Mouse (Mus musculus) frontal cortex, adult (tissue): Measurements from ENCODE around the gene Enpp3.
"Not testable (repeated sequence)": the region's sequence is repeated elsewhere in the genome, so short reads cannot be mapped to it uniquely, and the experiment has no call there.

Experiments
- ATAC-seq: cut with Nextera tagmentation; 2 replicates; pipeline ENCODE4 v1.9.2; 2017; ENCODE audit warnings: mild to moderate bottlenecking, moderate library complexity, mixed read lengths; ENCODE audit not compliant: low TSS enrichment

Gene Enpp3

DNA sequence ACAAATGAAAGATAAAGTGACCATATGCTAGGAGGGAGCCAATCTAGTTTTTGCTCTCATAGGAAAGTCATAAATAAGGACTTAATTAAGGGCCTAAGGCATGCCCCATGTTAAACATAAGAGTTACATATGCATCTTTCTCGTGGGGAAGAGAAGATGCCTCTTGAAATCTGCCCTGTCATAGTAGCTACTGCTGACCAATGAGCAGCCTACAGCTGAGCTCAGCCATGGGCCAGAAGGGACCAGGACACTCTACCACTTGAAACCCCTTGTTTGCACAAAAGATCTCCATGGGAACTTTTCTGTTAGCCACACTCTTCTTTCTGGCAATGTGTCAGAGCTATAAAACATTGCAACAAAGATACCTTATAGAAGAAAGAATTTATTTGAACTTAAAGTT is 19.4 kb downstream of the Enpp3 start:
- ATAC-seq, result no peak

- ATAC-seq, result no peak
Measured at GRCm38 (mm10) chr10:24822842-24823241, 19.8 kb downstream of the Enpp3 start.

- ATAC-seq, result no peak
Measured at GRCm38 (mm10) chr10:24821990-24822676, 20.5 kb downstream of the Enpp3 start.

- ATAC-seq, result no peak
Measured at GRCm38 (mm10) chr10:24819526-24819925, 23.1 kb downstream of the Enpp3 start.

DNA sequence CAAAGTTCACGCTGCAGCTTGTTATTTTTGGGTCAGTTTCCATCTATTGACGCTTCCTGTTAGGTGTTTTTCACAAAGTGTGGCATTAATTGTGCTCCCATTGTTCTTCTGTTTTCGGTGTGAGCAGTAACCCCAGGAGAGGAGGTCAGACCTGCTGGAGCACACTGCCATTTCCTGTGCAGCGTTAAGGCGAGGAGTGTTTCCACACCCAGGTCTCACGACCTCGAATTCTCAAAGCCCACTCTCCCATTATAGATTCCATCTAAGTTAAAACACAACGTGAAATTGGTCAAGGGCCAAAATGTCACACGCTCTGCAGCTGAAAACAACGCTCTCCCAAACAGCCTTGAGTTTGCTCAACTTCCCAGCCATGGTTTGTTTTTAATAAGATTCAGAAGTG is 32.0 kb downstream of the Enpp3 start:
- ATAC-seq, result no peak

- ATAC-seq, result no peak
Measured at GRCm38 (mm10) chr10:24806756-24807155, 35.9 kb downstream of the Enpp3 start.

- no peak for ATAC-seq
Measured at GRCm38 (mm10) chr10:24805876-24806275, 36.7 kb downstream of the Enpp3 start.

DNA sequence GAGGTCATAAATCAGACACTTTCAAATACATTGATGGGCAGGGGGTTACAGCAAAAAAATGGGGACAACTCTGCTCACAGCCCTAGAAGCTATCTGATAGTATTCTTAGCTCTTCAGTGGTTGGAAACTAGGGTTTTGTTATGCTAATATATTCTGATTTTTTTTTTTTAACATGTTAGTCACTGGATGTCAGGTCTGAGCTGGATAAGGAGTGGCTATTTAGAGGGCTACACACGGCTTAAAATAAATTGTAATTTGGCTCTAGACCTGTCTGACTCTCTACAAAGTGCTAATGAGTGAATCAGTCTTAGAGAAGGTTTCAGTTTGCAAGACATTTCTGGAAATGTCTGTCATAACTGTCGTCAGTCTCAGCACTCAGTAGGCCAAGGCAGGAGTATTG is 37.5 kb downstream of the Enpp3 start:
- peak; percentile 62 for ATAC-seq

DNA sequence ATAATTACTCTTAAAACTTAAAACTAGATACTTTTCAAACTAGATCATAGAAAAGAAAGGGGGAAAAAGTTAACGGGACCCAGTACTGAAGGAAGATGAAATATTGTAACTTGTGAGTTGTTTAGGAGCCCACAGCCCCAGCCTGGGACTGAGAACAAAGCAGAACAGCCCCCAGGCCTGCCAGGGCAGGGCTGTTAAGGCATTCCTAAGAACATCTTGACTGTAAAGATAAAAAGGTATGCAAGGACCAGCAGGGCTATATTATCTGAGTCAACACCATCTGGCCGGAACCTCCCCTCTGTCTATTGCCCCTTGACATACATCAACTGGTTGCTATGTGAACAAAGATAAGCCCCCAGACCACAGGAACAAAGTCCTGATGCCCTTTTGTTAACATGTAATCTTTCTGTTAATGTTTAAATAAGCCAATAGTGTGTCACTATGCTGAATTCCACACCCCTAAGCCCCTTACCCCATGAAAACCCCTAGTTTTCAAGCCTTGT is 39.8 kb downstream of the Enpp3 start:
- ATAC-seq, result not testable (repeated sequence)

DNA sequence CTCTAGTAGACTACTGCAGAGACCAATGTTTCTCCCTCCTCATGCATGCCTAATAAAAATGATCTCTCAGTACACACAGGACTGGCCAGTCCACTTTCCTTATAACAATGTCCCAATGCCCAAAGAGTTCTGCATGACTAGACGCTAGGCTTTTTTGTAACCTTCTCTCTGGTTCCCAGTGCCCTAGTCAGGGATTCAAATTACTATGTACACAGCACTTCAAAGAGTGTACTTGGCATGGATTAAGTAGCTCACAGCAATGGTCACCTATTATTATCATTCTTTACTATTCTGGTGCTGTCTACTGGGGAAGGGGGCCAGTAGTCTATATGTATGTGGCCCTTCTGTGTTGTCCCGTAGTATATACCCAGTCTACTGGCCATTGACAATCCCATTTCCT is 40.8 kb downstream of the Enpp3 start:
- ATAC-seq, result no peak

DNA sequence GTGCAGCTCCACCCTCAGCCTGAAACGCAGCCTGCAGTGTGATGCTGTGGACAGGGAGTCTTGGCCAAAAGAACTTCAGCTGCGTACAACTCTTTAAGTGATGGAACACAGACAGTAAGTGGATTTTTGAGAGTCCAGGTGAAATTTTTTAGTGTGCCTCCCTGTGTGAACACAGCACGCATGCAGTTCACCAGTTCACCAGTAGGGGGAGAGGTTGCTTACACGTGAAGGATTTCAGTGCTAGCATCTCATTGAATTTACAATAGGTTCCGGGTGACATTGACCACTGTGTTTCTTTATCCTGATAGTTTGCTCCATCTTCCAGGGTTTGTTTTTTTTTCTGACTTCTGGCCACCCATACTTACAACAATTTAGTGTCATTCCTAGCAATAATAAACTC is 45.4 kb downstream of the Enpp3 start:
- ATAC-seq, result peak; percentile 69

GRCm38 (mm10) chr10:24792756-24793155 is 49.9 kb downstream of the Enpp3 start:
- no peak for ATAC-seq

DNA sequence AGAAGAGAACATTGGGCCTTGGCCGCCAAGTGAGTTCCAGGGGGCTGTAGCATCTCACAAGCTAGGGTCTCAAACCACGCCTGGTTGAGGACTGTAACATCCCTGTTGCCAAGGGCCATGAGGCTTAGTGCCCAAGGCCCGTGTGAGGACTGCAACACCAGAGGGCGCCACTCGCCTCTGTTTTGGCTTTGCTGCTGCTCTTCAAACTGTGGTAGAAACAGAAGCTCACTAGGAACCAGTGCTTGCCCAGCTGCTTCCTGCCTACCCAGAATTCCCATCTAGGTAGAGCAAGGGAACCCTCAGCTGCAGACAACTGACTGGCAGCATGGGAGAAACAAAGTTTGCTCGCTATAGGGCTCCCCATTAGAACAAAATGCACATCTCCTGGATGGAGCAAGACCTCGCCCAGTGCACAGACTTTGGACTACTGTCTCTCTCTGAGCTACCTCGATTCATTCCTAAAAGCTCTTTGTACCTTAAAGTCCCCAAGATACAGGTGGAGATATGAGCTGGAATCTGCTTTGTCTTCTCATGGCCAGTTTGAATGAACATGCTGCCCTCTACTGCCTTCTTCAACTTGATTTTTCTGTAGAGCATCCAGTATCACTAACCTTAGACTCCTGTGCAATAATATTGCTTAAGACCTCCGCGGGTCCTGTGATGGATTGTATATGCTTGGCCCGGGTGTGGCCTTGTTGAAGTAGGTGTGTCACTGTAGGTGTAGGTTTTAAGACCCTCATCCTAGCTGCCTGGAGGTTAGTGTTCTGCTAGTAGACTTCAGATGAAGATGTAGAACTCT is 52.7 kb downstream of the Enpp3 start:
- peak; percentile 90 for ATAC-seq

DNA sequence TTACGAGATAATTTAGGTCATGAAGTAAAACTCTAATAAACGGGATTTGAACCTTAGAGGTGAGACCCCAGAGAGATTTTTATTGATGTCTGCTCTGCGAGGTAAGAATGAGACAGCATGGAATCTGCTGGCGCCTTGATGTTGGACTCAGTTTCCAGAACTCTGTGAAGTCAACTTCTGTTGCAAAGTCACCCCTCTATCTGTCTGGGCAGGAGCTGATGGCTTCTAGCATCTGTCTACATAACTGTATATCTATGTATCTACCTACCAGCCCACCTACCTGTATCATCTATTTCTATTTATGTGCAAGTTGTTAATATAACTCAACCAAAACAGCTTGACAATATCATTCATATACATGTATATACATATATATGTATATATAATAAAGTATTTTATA is 57.3 kb downstream of the Enpp3 start:
- ATAC-seq, result no peak

- no peak for ATAC-seq
Measured at GRCm38 (mm10) chr10:24784624-24785276, 57.9 kb downstream of the Enpp3 start.

GRCm38 (mm10) chr10:24783946-24784345 is 58.7 kb downstream of the Enpp3 start:
- no peak for ATAC-seq

DNA sequence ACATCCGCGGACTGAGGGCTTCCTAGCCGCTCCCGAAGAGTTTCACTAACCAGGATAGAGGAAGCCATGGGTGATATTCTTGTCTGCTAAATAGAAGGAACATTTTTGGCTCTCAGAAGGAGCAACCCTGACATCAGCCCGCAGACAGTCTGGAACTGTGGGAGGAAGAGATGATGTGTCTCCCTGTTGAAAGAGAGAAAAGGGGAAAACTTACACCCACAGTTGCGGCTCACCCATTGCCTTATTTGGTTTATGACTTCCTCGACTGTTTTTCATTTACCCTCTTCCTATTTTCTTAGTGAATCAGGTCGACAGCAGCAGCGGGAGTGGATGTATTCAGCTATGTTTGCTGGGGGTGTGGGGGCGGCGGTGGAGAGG is 64.0 kb downstream of the Enpp3 start:
- peak; percentile 99 for ATAC-seq

DNA sequence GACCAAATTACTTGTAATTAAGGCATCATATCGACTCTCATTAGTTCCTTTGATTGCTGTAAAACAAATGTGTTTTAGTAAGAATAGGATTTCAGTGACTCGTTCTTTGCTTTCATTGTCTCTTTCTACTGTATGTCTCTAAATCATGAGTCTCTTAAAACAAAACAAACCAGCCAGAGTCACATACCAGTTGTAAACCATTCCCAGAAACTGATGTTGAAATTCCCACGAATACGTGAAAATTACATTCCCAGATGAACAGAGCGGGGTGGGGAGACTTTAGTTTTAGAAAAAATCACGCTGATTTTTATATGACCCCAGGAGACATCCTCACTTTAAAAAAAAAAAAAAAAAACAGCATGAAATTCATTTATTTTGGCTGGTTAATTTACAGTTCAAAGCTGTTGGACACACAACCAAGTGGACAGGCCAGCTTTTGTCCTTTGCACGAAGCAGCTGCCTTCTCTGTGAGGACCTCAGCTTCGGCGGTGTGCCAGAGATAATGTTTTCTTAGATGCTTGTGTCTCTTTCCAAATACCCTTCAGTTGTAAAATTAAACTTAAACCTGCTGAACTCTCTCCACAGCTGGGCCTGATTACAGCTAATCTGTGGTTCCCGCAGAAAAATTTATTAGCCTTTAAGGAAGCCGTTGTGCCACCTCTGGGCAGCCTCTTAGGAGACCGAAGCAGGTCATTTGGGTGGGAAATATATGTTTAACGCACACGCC is 64.5 kb downstream of the Enpp3 start:
- ATAC-seq, result peak; percentile 20; the same call in 1 of the 2 replicates

DNA sequence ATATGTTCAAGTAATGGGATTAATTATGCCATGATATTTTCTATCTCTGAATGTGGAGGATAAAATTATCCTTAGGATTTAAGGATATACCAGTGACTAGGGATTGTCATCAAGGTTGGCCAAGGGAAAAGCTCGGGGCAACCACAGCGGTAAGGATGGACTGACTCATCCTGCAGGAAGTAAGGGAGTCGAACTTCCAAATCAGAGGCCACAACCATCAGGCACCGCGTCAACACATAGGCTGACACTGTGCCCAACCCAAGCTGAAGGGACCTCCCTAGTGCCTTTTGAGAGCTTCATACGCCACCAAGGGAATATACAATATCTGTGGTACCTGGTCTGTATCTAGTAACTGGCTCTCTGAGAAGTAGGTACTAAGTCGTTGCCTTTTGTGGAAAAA is 73.1 kb downstream of the Enpp3 start:
- ATAC-seq, result no peak

GRCm38 (mm10) chr10:24767695-24768094 is 74.9 kb downstream of the Enpp3 start:
- no peak for ATAC-seq

DNA sequence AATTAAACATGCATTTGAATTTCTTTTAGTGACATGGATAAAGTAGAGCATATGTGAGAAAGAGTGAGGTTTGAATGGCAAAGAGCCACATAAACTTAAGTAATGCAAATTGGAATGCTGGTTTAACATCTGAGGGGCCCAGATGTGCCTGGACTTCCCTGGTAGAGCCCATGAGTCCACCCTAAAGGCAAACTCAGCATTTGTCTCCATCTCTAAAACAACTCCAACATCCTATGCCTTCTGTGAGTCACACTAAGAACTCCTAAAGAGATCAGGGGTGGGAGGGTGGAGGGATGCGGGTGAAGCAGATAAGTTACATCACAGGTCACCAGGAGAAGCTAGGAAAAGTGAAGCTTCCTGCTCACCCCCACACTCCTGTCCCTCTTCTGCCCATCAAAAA is 76.6 kb downstream of the Enpp3 start:
- ATAC-seq, result no peak

DNA sequence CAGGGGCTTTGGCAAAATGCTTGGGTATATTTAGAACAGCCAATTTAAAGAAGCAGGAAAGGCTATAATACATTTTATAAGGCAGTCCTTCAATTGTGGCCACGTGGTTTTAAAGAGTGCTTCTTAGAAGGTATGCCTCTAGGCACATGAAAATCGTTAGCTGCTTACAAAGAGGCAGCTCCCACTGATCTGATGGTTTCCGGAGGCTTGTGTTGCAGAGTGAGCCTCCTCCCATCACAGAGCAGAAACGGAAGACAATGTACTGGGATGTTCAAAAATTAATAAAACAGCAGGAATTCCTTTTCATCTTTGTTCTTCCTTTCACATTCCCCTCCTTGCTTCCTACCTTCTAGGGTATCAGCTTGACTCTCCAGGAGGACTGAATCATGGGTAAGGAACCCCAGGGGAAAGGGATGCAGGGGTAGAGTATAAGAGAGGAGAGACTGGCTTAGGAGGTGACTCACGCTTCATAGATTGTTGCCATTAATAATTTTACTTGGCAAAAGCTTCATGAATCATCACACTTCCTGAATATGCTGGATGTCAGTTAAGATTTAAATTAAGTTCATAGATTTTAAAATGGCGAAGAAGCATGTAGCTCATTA is 77.4 kb downstream of the Enpp3 start:
- ATAC-seq, result no peak
